8 mouse cellular contexts compared by ENCODE assay signal in the genomic region with DNA sequence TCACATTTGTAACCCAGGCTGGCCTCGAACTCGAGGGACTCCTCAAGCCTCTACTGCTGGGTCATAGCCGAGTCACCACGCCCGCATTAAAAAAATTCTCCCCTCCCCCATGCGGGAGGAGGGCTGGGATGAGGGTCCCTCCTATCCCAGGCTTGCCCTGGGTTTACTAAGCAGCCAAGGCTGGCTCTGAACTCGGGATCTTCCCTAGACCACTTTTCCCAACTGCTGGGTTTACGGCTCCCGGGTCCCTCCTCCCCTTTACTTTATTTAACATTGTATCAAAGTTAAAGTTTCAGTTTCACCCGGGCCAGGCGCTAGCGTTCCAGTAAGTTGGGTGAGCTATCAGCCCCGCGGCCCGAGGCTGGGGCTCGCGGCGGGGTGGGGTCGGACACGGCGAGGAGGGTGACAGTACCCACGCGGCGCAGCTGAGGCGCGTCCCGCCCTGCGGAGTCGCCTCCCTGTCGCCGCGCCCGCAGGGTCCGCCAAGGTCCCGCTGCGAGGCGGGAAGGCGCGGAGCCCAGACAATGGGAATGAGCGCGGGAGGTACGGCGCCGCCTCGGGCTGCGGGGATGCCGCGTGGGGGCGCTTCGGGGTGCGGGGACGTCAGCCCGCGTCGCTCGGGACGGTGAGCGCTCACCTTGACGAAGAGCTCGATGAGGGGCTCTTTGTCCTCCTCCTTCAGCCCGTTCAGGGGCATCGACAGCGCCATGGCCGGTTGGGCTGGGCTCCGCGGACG. TPM values are rescaled to one million over a fixed set of nuclear protein-coding genes. Genes with fewer than 3 reads are reported as not detected.
DNase-seq lines count a peak whose midpoint lies in the region; ATAC-seq and TF ChIP-seq lines count a peak whose summit lies in the region.

No protein-coding gene starts in this region.

- H3K4me2 ChIP-seq in embryonic facial prominence, embryonic 12.5 days (replicated peaks): peak overlapping the region; percentile 61
- H3K4me2 ChIP-seq in lung, postnatal 0 days (replicated peaks; ENCODE audit: low read depth, low read length): peak overlapping the region; percentile 65

- no peaks in the 10 kb centered on the region for H3K36me3 ChIP-seq in embryonic facial prominence, embryonic 12.5 days
- H3K36me3 ChIP-seq in heart, embryonic 10.5 days: peaks cover 17% of the 10 kb centered on the region
- H3K36me3 ChIP-seq in lung, postnatal 0 days (ENCODE audit: insufficient read depth, low read length): no peaks in the 10 kb centered on the region

- 1% methylated on average over 62 of the region's 67 CpGs for WGBS in embryonic facial prominence, embryonic 12.5 days
- under 1% methylated on average over 67 of the region's 67 CpGs for WGBS in heart, embryonic 10.5 days
- WGBS in lung, postnatal 0 days: 1% methylated on average over 56 of the region's 67 CpGs

- no peak; the same call in none of the 2 replicates for ATAC-seq in embryonic facial prominence, embryonic 12.5 days (ENCODE audit: insufficient number of reproducible peaks, insufficient read depth, low FRiP score, low TSS enrichment)
- ATAC-seq in lung, postnatal 0 days: peak; percentile 24

- 0 out of 2 replicates have a peak, but pooled peaks cover 7% of the 10 kb centered on the region for H3K27me3 ChIP-seq in embryonic facial prominence, embryonic 12.5 days
- H3K27me3 ChIP-seq in heart, embryonic 10.5 days (ENCODE audit: insufficient read depth, poor library complexity, severe bottlenecking): no peaks in the 10 kb centered on the region
- no peaks in the 10 kb centered on the region for H3K27me3 ChIP-seq in lung, postnatal 0 days (replicated peaks; ENCODE audit: insufficient read depth, low read length)

- no peak for TF ChIP-seq EP300 in lung, postnatal 0 days (IDR thresholded peaks at IDR 0.05)

- DNase-seq in CD8-positive naive resting alpha-beta T cell, adult 2 months (ENCODE audit: low read depth in 2 of 2, low spot score in 2 of 2): peak; percentile 15 to 19
- peak; percentile 51 to 61 for DNase-seq in adrenal gland, adult 18-20 months (ENCODE audit: low spot score in 2 of 2)
- DNase-seq in heart, embryonic 10.5 days (ENCODE audit: low spot score): peak; percentile 85
- peak; percentile 73 for DNase-seq in kidney, adult 9 months
- peak; percentile 74 for DNase-seq in lung, postnatal 0 days (ENCODE audit: low spot score)
- peak; percentile 53 for DNase-seq in ovary, postnatal 36 days (ENCODE audit: low spot score)
- DNase-seq in layer of hippocampus, adult 18-20 months (ENCODE audit: low spot score in 2 of 2): no peak

- peaks cover 40% of the 10 kb centered on the region for H3K4me1 ChIP-seq in embryonic facial prominence, embryonic 12.5 days
- H3K4me1 ChIP-seq in heart, embryonic 10.5 days: peaks cover 54% of the 10 kb centered on the region
- H3K4me1 ChIP-seq in lung, postnatal 0 days (ENCODE audit: insufficient read depth, low read depth, low read length): peaks cover 20% of the 10 kb centered on the region; the same call in 1 of the 2 replicates

- H3K4me3 ChIP-seq in embryonic facial prominence, embryonic 12.5 days: peak overlapping the region; percentile 88
- peak overlapping the region; percentile 96 for H3K4me3 ChIP-seq in heart, embryonic 10.5 days
- H3K4me3 ChIP-seq in lung, postnatal 0 days (ENCODE audit: low read depth, low read length): peak overlapping the region; percentile 81

- H3K9me3 ChIP-seq in embryonic facial prominence, embryonic 12.5 days: no peaks in the 10 kb centered on the region
- H3K9me3 ChIP-seq in heart, embryonic 10.5 days: no peaks in the 10 kb centered on the region
- H3K9me3 ChIP-seq in lung, postnatal 0 days (ENCODE audit: low read length): no peaks in the 10 kb centered on the region

- H3K27ac ChIP-seq in embryonic facial prominence, embryonic 12.5 days: peak overlapping the region; percentile 95
- H3K27ac ChIP-seq in heart, embryonic 10.5 days: peak overlapping the region; percentile 99
- H3K27ac ChIP-seq in lung, postnatal 0 days (ENCODE audit: low read length): peak overlapping the region; percentile 95

- peak overlapping the region; percentile 92 for H3K9ac ChIP-seq in embryonic facial prominence, embryonic 12.5 days
- H3K9ac ChIP-seq in lung, postnatal 0 days (replicated peaks; ENCODE audit: low read depth): peak overlapping the region; percentile 92

- peak; percentile 28 for TF ChIP-seq CTCF in lung, postnatal 0 days (IDR thresholded peaks at IDR 0.05)

RNA-seq across cellular contexts. Expression of gene Clic4, which starts 0.6 kb away (rescaled TPM):
- total RNA-seq in adrenal gland, adult 18-20 months (2021): 100 to 1,000 TPM in 1 of 2 experiments, 10 to 100 TPM in 1; 74.4 to 136 TPM
- 171 and 176 TPM in 2 replicates for polyA plus RNA-seq in embryonic facial prominence, embryonic 12.5 days (2016; fragmentation: Nextera tagmentation; extraction: Ambion mirVana)
- polyA plus RNA-seq in heart, embryonic 10.5 days (2016; fragmentation: Nextera tagmentation; extraction: Ambion mirVana): 263 and 343 TPM in 2 replicates
- 205 and 211 TPM in 2 replicates for polyA plus RNA-seq in lung, postnatal 0 days (2015; fragmentation: Nextera tagmentation; extraction: Ambion mirVana)
- total RNA-seq in layer of hippocampus, adult 18-20 months (2021): 10 to 100 TPM; 40.1 to 40.2 TPM

Comparison
In these comparisons a context has a peak if more than half of its experiments do, and no peak if none do; other contexts are left out.
1. DNase-seq: peak in CD8-positive naive resting alpha-beta T cell, adult 2 months (2 of 2), adrenal gland, adult 18-20 months (2 of 2), heart, embryonic 10.5 days (single experiment), kidney, adult 9 months (single experiment), lung, postnatal 0 days (single experiment) and ovary, postnatal 36 days (single experiment); none in layer of hippocampus, adult 18-20 months (0 of 2).
2. Peak in every context shown above with its lines, with median percentiles within 50 percentile points of each other: H3K27ac ChIP-seq and H3K4me3 ChIP-seq.